Comparison of ENCODE assay signal across 18 mouse cellular contexts in genomic region chr10:99385854-99386253, GRCm38 (mm10).
DNase-seq lines count a peak whose midpoint lies in the region; ATAC-seq and TF ChIP-seq lines count a peak whose summit lies in the region.
"Had no signal": no experiment of that assay in that cellular context is flagged by ENCODE, and none has a peak within 500 bp of the region (broad histone marks: within the 10 kb centered on the region; RNA-seq: fewer than 3 reads in every experiment).

No protein-coding gene starts in this region.

- TF ChIP-seq CTCF in hindbrain, postnatal 0 days (IDR thresholded peaks at IDR 0.05; ENCODE audit: low read depth): no peak

- no peaks in the 10 kb centered on the region for H3K9me3 ChIP-seq in hindbrain, postnatal 0 days (ENCODE audit: low read length)
- H3K9me3 ChIP-seq: embryonic facial prominence, embryonic 15.5 days; heart, embryonic 12.5 days; liver, embryonic 13.5 days had no signal

- H3K27ac ChIP-seq in hindbrain, postnatal 0 days: no peak overlapping the region
- H3K27ac ChIP-seq: embryonic facial prominence, embryonic 15.5 days; liver, embryonic 13.5 days had no signal

- DNase-seq in 416B (ENCODE audit: low read depth): peak; percentile 87
- no peak for DNase-seq in hindbrain, postnatal 0 days (ENCODE audit: low spot score)
- no peak for DNase-seq in heart, adult 18-20 months
- DNase-seq in frontal cortex, postnatal 10 days (ENCODE audit: low spot score in 2 of 2): no peak
- DNase-seq in ovary, adult 18-20 months (ENCODE audit: low spot score): no peak
- DNase-seq: adrenal gland, postnatal 25 days; cerebellum, adult 8-10 months; gastrocnemius, postnatal 10 days; heart, postnatal 36 days; kidney, adult 8-10 months; liver, embryonic 13.5 days had no signal

- WGBS in hindbrain, postnatal 0 days: 89% methylated on average over 6 of the region's 6 CpGs

- H3K4me1 ChIP-seq in hindbrain, postnatal 0 days (ENCODE audit: insufficient read depth, low read length): no peaks in the 10 kb centered on the region
- H3K4me1 ChIP-seq: liver, embryonic 13.5 days had no signal

- H3K36me3 ChIP-seq in hindbrain, postnatal 0 days (ENCODE audit: insufficient read depth, low read length): no peaks in the 10 kb centered on the region
- H3K36me3 ChIP-seq: embryonic facial prominence, embryonic 15.5 days; heart, embryonic 12.5 days; liver, embryonic 13.5 days had no signal

- H3K9ac ChIP-seq in hindbrain, postnatal 0 days (replicated peaks; ENCODE audit: low read length): no peak overlapping the region
- H3K9ac ChIP-seq: embryonic facial prominence, embryonic 15.5 days; heart, embryonic 12.5 days; liver, embryonic 13.5 days had no signal

- H3K27me3 ChIP-seq in hindbrain, postnatal 0 days (ENCODE audit: insufficient read depth, low read length): no peaks in the 10 kb centered on the region
- H3K27me3 ChIP-seq: CH12.LX; embryonic facial prominence, embryonic 15.5 days; heart, embryonic 12.5 days; liver, embryonic 13.5 days had no signal

- no peak overlapping the region for H3K4me3 ChIP-seq in hindbrain, postnatal 0 days (ENCODE audit: low read length)
- H3K4me3 ChIP-seq: embryonic facial prominence, embryonic 15.5 days; heart, embryonic 12.5 days; liver, embryonic 13.5 days had no signal

- peak; percentile 96 for ATAC-seq in CD4-positive, CD25-positive, alpha-beta regulatory T cell, adult 4 months
- peak; percentile 98 for ATAC-seq in inflammation-experienced regulatory T-cells, adult 6 months
- ATAC-seq in neutrophil, adult 5-6 weeks (ENCODE audit: extremely low read depth, insufficient number of reproducible peaks, low FRiP score, poor library complexity, severe bottlenecking): peak; percentile 64
- no peak for ATAC-seq in hindbrain, postnatal 0 days
- ATAC-seq: lung, postnatal 0 days had no signal

- H3K4me2 ChIP-seq in hindbrain, postnatal 0 days (ENCODE audit: low read depth, low read length): no peak overlapping the region
- H3K4me2 ChIP-seq: embryonic facial prominence, embryonic 15.5 days; heart, embryonic 12.5 days; liver, embryonic 13.5 days had no signal
